Mouse (Mus musculus) myocyte (in vitro differentiated cells): ENCODE measurements at regions not wholly inside any gene's neighbourhood (a gene's known extent, or its start where the extent isn't known, plus 50 kb on each side); places are given as distances from the start of the nearest gene placed in this dataset.
A peak's percentile ranks its signal among the peaks of the same experiment; 100 is the strongest.
"Not testable (repeated sequence)": the region's sequence is repeated elsewhere in the genome, so short reads cannot be mapped to it uniquely, and the experiment has no call there.

Experiments used
- H3K27me3 ChIP-seq: one replicate; pipeline ENCODE4 v1.6.1; 2011; ENCODE audit not compliant: control insufficient read depth, insufficient read depth, insufficient read length
- H3K36me3 ChIP-seq: one replicate; pipeline ENCODE4 v1.6.1; 2011; ENCODE audit not compliant: control insufficient read depth, insufficient read depth
- H3K4me2 ChIP-seq: one replicate; pipeline ENCODE4 v1.6.1; 2011; ENCODE audit warnings: low read depth, control low read depth
- H3K4me3 ChIP-seq: one replicate; pipeline ENCODE4 v1.5.1; 2011; ENCODE audit warnings: mild to moderate bottlenecking, control low read depth, moderate library complexity
- H3K79me2 ChIP-seq: one replicate; pipeline ENCODE4 v1.6.1; 2011; ENCODE audit not compliant: control insufficient read depth, insufficient read depth
- H3ac ChIP-seq: one replicate; pipeline ENCODE4 v1.6.1; 2011; ENCODE audit not compliant: control insufficient read depth, insufficient read length
- CEBPB ChIP-seq: IDR thresholded peaks from 2 replicates; pipeline ENCODE4 v1.6.1; 2011; ENCODE audit warnings: mild to moderate bottlenecking, moderate library complexity; ENCODE audit not compliant: poor library complexity, insufficient read depth, severe bottlenecking
- E2F4 ChIP-seq: IDR thresholded peaks from one replicate; pipeline ENCODE4 v1.6.1; 2011; ENCODE audit warnings: mild to moderate bottlenecking, control low read depth, moderate library complexity; ENCODE audit not compliant: insufficient read depth
- MAX ChIP-seq: IDR thresholded peaks from one replicate; pipeline ENCODE4 v1.6.1; 2011; ENCODE audit warnings: low read depth, mild to moderate bottlenecking, control low read depth
- MYOD1 ChIP-seq, 3 experiments: IDR thresholded peaks; one replicate each; pipeline ENCODE4 v1.6.1; 2011; ENCODE audit warnings: control low read depth in 2 of 3, low read depth in 2 of 3, mild to moderate bottlenecking in 2 of 3, moderate library complexity in 1 of 3; ENCODE audit not compliant: insufficient read length in 2 of 3, control insufficient read depth in 1 of 3
- MYOG ChIP-seq, 3 experiments: IDR thresholded peaks; one replicate each; pipeline ENCODE4 v1.6.1; 2011; ENCODE audit warnings: control low read depth in 2 of 3, low read depth in 2 of 3, mild to moderate bottlenecking in 2 of 3; ENCODE audit not compliant: insufficient read length in 2 of 3, control insufficient read depth in 1 of 3, insufficient read depth in 1 of 3
- POLR2A ChIP-seq: IDR thresholded peaks from one replicate; pipeline ENCODE4 v1.6.1; 2011; ENCODE audit warnings: low read depth, mild to moderate bottlenecking, control low read depth, moderate library complexity; ENCODE audit not compliant: insufficient read length
- POLR2AphosphoS2 ChIP-seq: IDR thresholded peaks from one replicate; pipeline ENCODE4 v1.6.1; 2011; ENCODE audit warnings: low read depth, control low read depth; ENCODE audit not compliant: insufficient read length
- REST ChIP-seq: IDR thresholded peaks from one replicate; pipeline ENCODE4 v1.6.1; 2011; ENCODE audit warnings: mild to moderate bottlenecking, control low read depth, moderate library complexity; ENCODE audit not compliant: insufficient read depth, insufficient read length
- SRF ChIP-seq: IDR thresholded peaks from one replicate; pipeline ENCODE4 v1.6.1; 2011; ENCODE audit warnings: low read depth; ENCODE audit not compliant: control insufficient read depth, insufficient read length
- TCF12 ChIP-seq: IDR thresholded peaks from one replicate; pipeline ENCODE4 v1.6.1; 2011; ENCODE audit warnings: mild to moderate bottlenecking, control low read depth; ENCODE audit not compliant: poor library complexity, insufficient read depth, severe bottlenecking
- TCF3 ChIP-seq: IDR thresholded peaks from one replicate; pipeline ENCODE4 v1.6.1; 2011; ENCODE audit warnings: low read depth, control low read depth; ENCODE audit not compliant: insufficient read length
- USF1 ChIP-seq: IDR thresholded peaks from one replicate; pipeline ENCODE4 v1.6.1; 2011; ENCODE audit warnings: low read depth, mild to moderate bottlenecking, control low read depth, moderate library complexity

- no peak overlapping the region for H3K4me2 ChIP-seq
- TF ChIP-seq USF1 (no peak), SRF (no peak), CEBPB (no peak), MYOD1 (IDR thresholded peaks at IDR 0.05; ENCODE audit: control insufficient read depth in 1 of 3, insufficient read length in 2 of 3, low read depth in 2 of 3) (no peak), TCF12 (no peak)
These were observed 347.6 kb downstream of the Adam3 start for GRCm38 (mm10) chr8:24378070-24378469.

GRCm38 (mm10) chr8:24376846-24377245 lies 348.8 kb downstream of the Adam3 start:
- not testable (repeated sequence) for H3ac ChIP-seq, H3K27me3 ChIP-seq, H3K4me2 ChIP-seq, H3K4me3 ChIP-seq, H3K36me3 ChIP-seq, H3K79me2 ChIP-seq

More at GRCm38 (mm10) chr8:24378070-24378469, 347.6 kb downstream of the Adam3 start:
- Histone ChIP-seq H3K36me3 (no peaks in the 10 kb centered on the region), H3K4me3 (no peak overlapping the region), H3ac (no peak overlapping the region), H3K27me3 (no peaks in the 10 kb centered on the region), H3K79me2 (no peaks in the 10 kb centered on the region)

- no peak for TF ChIP-seq MYOD1 (IDR thresholded peaks at IDR 0.05; ENCODE audit: control insufficient read depth in 1 of 3, insufficient read length in 2 of 3, low read depth in 2 of 3)
- TF ChIP-seq POLR2A: no peak
- no peak for TF ChIP-seq TCF12
- TF ChIP-seq TCF3: no peak
- no peak for TF ChIP-seq E2F4
- no peak for TF ChIP-seq USF1
- no peak for TF ChIP-seq SRF
- no peak for TF ChIP-seq MAX
- TF ChIP-seq REST: no peak
- TF ChIP-seq POLR2AphosphoS2: no peak
- no peak for TF ChIP-seq MYOG (IDR thresholded peaks at IDR 0.05; ENCODE audit: control insufficient read depth in 1 of 3, insufficient read depth in 1 of 3, insufficient read length in 2 of 3, low read depth in 2 of 3)
- no peak for TF ChIP-seq CEBPB
- Histone ChIP-seq H3ac (no peak overlapping the region), H3K4me2 (no peak overlapping the region), H3K4me3 (no peak overlapping the region), H3K27me3 (no peaks in the 10 kb centered on the region), H3K36me3 (no peaks in the 10 kb centered on the region), H3K79me2 (no peaks in the 10 kb centered on the region)
These were observed 351.1 kb downstream of the Adam3 start for GRCm38 (mm10) chr8:24374503-24374902.

DNA sequence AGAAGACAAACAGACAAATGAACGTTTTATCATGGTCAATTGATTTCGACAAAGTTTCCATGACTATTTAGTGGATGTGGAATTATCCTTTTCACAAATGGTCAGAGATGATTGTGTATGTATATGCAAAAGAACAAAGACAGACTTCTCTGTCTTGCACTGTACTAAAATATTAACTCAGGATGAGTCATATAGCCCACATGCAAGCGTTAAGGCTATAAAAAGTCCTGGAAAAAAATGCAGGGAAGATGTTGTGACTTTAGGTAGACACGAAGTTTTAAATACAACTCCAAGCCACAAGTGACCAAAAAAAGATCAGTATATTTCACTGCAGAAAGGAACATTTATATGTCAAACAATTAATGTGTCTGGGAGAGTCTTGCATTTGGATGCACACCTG lies 353.6 kb downstream of the Adam3 start:
- no peak for TF ChIP-seq MYOD1 (IDR thresholded peaks at IDR 0.05; ENCODE audit: control insufficient read depth in 1 of 3, insufficient read length in 2 of 3, low read depth in 2 of 3)
- no peak for TF ChIP-seq USF1
- TF ChIP-seq POLR2A: no peak
- TF ChIP-seq MAX: no peak
- TF ChIP-seq CEBPB: no peak
- Histone ChIP-seq H3K79me2 (no peaks in the 10 kb centered on the region), H3ac (no peak overlapping the region), H3K27me3 (no peaks in the 10 kb centered on the region), H3K4me3 (no peak overlapping the region), H3K36me3 (no peaks in the 10 kb centered on the region), H3K4me2 (no peak overlapping the region)

DNA sequence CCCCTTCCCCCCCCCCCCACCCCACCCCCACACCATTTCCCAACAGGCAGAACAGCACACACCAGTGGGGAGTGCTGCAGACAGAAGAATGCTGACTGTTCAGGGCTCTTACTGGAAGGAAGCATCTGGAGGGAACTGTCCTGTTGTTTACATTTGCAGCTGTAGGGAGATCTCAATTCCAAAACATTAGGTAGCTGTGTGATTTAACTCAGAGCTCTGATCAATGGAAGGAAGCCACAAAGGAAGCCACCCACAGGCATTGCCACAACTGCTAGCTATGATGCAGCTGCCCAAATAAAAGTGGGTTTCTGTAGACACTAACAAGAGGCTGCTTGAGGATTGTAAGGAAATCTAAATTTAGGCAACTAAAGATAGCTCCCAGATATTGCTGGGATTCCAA lies 359.7 kb downstream of the Adam3 start:
- no peak for TF ChIP-seq TCF3
- no peak for TF ChIP-seq CEBPB
- peak in 1 of 3 experiments; percentile 11 for TF ChIP-seq MYOD1 (IDR thresholded peaks at IDR 0.05; ENCODE audit: control insufficient read depth in 1 of 3, insufficient read length in 2 of 3, low read depth in 2 of 3)
- no peak for TF ChIP-seq E2F4
- TF ChIP-seq USF1: no peak
- no peak overlapping the region for H3K4me3 ChIP-seq
- H3K79me2 ChIP-seq: no peaks in the 10 kb centered on the region
- no peak overlapping the region for H3ac ChIP-seq
- peaks cover 13% of the 10 kb centered on the region for H3K27me3 ChIP-seq
- H3K36me3 ChIP-seq: no peaks in the 10 kb centered on the region
- H3K4me2 ChIP-seq: no peak overlapping the region

- Histone ChIP-seq H3K27me3 (peaks cover 13% of the 10 kb centered on the region), H3ac (no peak overlapping the region), H3K79me2 (no peaks in the 10 kb centered on the region), H3K4me3 (no peak overlapping the region), H3K4me2 (no peak overlapping the region), H3K36me3 (no peaks in the 10 kb centered on the region)
- TF ChIP-seq TCF12 (no peak), MYOG (IDR thresholded peaks at IDR 0.05; ENCODE audit: control insufficient read depth in 1 of 3, insufficient read depth in 1 of 3, insufficient read length in 2 of 3, low read depth in 2 of 3) (no peak), USF1 (no peak), CEBPB (no peak), TCF3 (no peak), POLR2A (no peak)
These were observed 361.0 kb downstream of the Adam3 start for GRCm38 (mm10) chr8:24364685-24365084.
